Mouse (Mus musculus) stomach, embryonic 16.5 days (tissue): Measurements from ENCODE around the gene Pygm. TPM values are rescaled to one million over a fixed set of nuclear protein-coding genes. Genes with fewer than 3 reads are reported as not detected.
A peak's percentile ranks its signal among the peaks of the same experiment; 100 is the strongest.

Experiments
- ATAC-seq: fragments of 200-750 bp; cut with Nextera tagmentation; 2 replicates; pipeline ENCODE4 v1.8.0; 2017; ENCODE audit warnings: moderate number of reproducible peaks, moderate TSS enrichment; ENCODE audit not compliant: insufficient read depth, low FRiP score
- H3K27ac ChIP-seq: fragments of 300-500 bp; sonication (generic); 2 replicates; pipeline ENCODE4 v1.5.1; 2014; ENCODE audit warnings: low read length
- H3K27me3 ChIP-seq: fragments of 300-500 bp; sonication (generic); 2 replicates; pipeline ENCODE4 v1.6.1; 2014; ENCODE audit warnings: low read length, control low read depth, mixed read lengths; ENCODE audit not compliant: control insufficient read depth, insufficient read depth
- H3K36me3 ChIP-seq: fragments of 300-500 bp; sonication (generic); 2 replicates; pipeline ENCODE4 v1.6.1; 2014; ENCODE audit warnings: low read length; ENCODE audit not compliant: control insufficient read depth, insufficient read depth
- H3K4me1 ChIP-seq: fragments of 300-500 bp; sonication (generic); 2 replicates; pipeline ENCODE4 v1.6.1; 2014; ENCODE audit warnings: low read length, control low read depth, mixed read lengths; ENCODE audit not compliant: control insufficient read depth, insufficient read depth
- H3K4me2 ChIP-seq: fragments of 300-500 bp; sonication (generic); 2 replicates; pipeline ENCODE4 v1.6.1; 2014; ENCODE audit warnings: low read depth, low read length, mixed read lengths
- H3K4me3 ChIP-seq: fragments of 300-500 bp; sonication (generic); replicated peaks from 2 replicates; pipeline ENCODE4 v1.5.1; 2014; ENCODE audit warnings: mild to moderate bottlenecking, low read length
- H3K9ac ChIP-seq: fragments of 300-500 bp; sonication (generic); 2 replicates; pipeline ENCODE4 v1.6.1; 2014; ENCODE audit warnings: low read length
- H3K9me3 ChIP-seq: fragments of 300-500 bp; sonication (generic); replicated peaks from 2 replicates; pipeline ENCODE4 v1.6.1; 2016; ENCODE audit warnings: low read length, control low read depth; ENCODE audit not compliant: control insufficient read depth
- WGBS: fragments of 180-500 bp; shearing (Covaris S2); extraction: QIAGEN DNeasy Blood & Tissue Kit; methylation state at CpG from one replicate; pipeline ENCODE4 v1.1.7; 2014; 5-methylcytosine and 5-hydroxymethylcytosine counted together
- polyA plus RNA-seq: library from polyadenylated mRNA; unstranded; fragments of >200 nt; fragmentation: Nextera tagmentation; extraction: Ambion mirVana; gene quantifications from 2 replicates; pipeline ENCODE4 v1.2.1, GENCODE M21; 2015

Gene Pygm
- polyA plus RNA-seq, 1 experiment from 2014 or later = 55.0 TPM

DNA sequence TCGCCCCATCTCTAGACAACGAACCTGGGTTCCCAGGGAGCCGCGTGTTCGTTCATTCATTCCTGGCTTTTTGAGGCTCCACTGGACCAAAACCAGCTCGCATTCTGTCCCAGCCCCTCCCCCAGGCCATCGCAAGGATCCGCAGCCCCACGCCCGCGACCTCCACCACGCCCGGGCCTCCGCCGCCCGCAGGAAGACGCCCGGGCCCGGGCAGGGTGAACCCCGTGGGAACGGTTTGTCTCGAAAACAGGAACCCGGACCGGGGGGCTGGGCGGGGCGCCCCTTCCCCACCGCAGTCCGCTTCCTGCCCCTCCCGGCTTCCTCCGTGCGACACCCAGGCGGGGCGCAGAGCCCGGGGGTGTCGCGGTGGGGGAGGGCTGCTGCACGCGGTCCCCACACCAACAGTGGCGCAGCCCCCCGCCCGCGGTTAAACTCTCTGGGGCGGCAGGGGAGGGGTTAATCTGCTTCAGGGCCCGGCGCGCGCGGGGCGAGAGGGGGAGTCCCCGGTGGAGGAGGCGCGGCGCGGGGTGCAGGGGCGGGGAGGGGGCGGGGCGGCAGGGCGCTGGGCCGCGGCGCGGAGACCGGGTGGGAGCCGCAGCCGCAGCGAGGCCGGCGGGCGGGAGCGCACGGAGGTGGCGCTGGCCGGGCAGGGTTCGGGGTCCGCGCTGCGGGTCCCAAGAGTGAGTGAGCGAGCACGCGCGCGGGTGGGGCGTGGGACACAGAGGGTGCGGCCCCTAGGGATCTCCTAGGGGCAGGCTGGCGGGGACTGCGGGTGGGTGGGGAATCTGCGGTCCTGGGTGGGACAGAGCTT lies 15.3 kb downstream of the Pygm start, which contains the start of gene Rasgrp2:
Rasgrp2 (plus strand) TSS at position 56 of the 811 bp plus-strand sequence.
- peak; percentile 31; the same call in 1 of the 2 replicates for ATAC-seq
- WGBS = under 1% methylated on average over 72 of the region's 87 CpGs
- H3K9ac ChIP-seq = peak within 1 kb of the TSS; percentile 82
- peaks cover 26% of the 10 kb centered on the region for H3K27me3 ChIP-seq
- H3K27ac ChIP-seq = peak within 1 kb of the TSS; percentile 69
- peak within 1 kb of the TSS; percentile 100 for H3K4me2 ChIP-seq
- no peaks in the 10 kb centered on the region for H3K36me3 ChIP-seq
- peak within 1 kb of the TSS; percentile 66 for H3K4me3 ChIP-seq
- peaks cover 34% of the 10 kb centered on the region for H3K4me1 ChIP-seq
- H3K9me3 ChIP-seq = no peaks in the 10 kb centered on the region

DNA sequence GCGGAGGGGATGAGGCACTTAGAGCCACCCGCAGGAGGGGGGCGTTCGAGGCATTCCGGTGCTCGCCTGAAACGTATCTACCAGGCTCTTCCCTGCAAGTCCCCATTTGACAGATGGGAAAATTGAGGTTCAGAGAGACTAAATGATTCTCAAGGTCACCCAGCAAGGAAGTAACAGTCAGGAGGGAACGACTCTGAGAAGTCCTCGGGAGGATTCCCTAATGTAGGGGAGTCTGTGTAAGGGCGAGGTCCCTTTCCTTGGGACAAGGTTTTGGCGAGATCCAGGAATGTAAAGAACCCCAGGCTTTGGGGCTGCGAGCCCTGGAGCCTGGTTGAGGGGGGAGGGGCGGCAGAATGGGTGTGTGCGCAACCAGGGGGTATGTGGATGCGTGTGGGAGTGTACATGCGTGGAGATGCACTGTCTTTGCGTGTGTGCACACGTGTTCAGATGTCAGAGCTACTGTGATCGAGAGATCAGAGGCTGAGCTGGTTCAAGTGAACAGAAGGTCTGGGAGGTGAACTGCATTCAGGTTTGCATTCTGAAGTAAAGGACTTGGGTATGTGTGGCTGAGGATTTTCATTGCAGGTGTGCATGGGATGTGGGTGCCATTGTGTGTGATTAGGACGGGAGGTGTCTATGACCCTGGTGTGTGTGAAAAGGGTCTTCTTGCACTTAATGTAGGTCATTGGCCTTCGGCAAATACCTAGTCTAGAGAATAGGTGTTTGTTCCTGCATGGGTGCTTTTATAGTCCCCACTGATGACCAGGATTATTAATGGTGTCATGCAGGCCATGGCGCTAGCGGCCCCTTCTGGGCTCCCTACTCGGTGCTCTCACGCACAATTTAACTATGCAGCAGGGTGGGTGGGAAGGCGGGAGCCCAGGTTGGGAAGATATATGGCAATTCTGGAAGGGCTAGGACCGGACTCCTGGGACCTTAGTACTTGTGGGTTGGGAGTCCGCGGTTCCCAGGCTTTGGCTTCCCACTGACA lies 16.2 kb downstream of the Pygm start:
- peak overlapping the region; percentile 100 for H3K4me2 ChIP-seq
- WGBS = 2% methylated on average over 29 of the region's 29 CpGs
- H3K9me3 ChIP-seq = no peaks in the 10 kb centered on the region
- peak overlapping the region; percentile 52; the same call in 1 of the 2 replicates for H3K27ac ChIP-seq
- H3K4me3 ChIP-seq = peak overlapping the region; percentile 66
- H3K27me3 ChIP-seq = peaks cover 26% of the 10 kb centered on the region
- H3K36me3 ChIP-seq = no peaks in the 10 kb centered on the region
- H3K4me1 ChIP-seq = peaks cover 34% of the 10 kb centered on the region
- peak; percentile 6; the same call in 1 of the 2 replicates for ATAC-seq
- H3K9ac ChIP-seq = peak overlapping the region; percentile 82

DNA sequence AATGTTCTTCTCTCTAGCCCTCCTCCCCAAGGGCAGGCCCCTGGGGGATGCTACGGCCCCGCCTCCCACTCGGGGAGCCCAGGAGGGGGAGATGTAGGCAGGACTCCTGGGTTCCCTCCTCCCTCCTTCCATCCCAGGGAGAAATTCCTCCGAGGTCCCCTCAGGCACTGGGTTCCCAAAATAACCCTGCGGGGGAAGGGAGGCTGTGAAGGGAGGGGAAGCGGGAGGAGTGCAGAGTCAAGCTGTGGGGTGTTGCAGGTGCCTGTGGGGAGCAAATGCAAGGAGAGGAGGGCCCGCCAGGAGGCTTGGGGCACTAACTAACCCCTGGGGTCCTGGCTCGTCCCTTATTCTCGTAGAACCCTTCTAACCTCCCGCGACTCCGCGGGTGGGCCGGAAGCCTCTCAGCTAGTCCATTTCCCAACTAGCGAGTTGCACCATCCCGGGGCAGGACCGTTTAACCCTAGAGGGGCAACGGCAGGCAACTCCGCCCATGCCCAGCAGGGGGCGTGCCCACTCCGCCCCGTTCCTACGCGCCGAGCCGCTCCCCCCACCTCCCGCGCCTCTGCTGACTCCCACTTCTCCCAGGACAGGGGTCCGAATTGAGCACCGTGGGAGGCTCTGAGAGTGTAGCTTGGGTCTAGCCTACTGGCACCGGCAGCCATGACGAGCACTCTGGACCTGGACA lies 17.1 kb downstream of the Pygm start:
- peak overlapping the region; percentile 82 for H3K9ac ChIP-seq
- H3K4me2 ChIP-seq = peak overlapping the region; percentile 100
- H3K4me3 ChIP-seq = peak overlapping the region; percentile 66
- peak overlapping the region; percentile 52; the same call in 1 of the 2 replicates for H3K27ac ChIP-seq
- H3K27me3 ChIP-seq = peaks cover 26% of the 10 kb centered on the region
- H3K4me1 ChIP-seq = peaks cover 34% of the 10 kb centered on the region
- H3K36me3 ChIP-seq = no peaks in the 10 kb centered on the region
- WGBS = under 1% methylated on average over 32 of the region's 32 CpGs
- ATAC-seq = peak; percentile 39
- H3K9me3 ChIP-seq = no peaks in the 10 kb centered on the region

DNA sequence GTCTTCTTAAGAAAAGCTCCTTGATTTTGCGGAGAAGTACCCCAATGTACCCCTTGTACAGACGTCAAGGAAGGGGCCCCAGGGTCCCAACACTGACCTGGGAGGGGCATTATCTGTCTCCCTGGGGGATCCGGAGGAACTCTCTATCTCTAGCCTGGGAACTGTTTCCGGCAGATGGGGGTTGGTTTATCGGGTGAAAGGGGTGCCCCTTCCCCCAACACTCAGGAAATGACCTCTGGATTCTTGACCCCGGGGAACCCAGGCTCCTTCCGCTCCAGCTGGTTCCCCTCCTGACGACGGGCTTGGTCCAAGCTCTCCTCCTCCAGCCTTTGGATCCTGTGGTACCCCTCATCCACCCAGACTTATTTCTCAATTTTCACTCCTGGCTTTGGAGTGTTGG lies 17.8 kb downstream of the Pygm start:
- no peaks in the 10 kb centered on the region for H3K9me3 ChIP-seq
- peak overlapping the region; percentile 82; the same call in 1 of the 2 replicates for H3K9ac ChIP-seq
- peaks cover 26% of the 10 kb centered on the region for H3K27me3 ChIP-seq
- WGBS = 11% methylated on average over 9 of the region's 9 CpGs
- H3K27ac ChIP-seq = peak overlapping the region; percentile 19; the same call in 1 of the 2 replicates
- H3K4me1 ChIP-seq = peaks cover 34% of the 10 kb centered on the region
- peak overlapping the region; percentile 66 for H3K4me3 ChIP-seq
- H3K4me2 ChIP-seq = peak overlapping the region; percentile 100
- no peak for ATAC-seq
- no peaks in the 10 kb centered on the region for H3K36me3 ChIP-seq

DNA sequence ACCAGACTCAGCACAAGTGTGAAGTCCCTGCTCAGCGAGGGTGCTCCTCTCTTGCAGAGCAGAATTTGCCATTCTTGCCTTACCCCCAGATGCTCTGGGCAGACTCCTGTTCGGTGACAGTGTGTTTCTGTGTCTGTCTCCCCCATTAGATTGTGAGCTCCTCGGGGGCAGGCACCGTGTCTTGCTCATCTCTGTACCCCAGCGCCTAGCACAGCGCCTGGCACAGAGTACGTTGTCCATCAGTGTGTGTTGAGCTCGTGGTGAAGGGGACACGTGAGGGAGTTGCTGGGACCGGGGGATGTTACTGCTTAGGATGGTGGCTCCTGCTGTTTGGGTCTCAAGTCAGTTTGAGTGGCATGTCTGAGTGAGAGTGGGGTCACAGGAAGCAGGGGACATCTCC lies 19.7 kb downstream of the Pygm start:
- ATAC-seq = no peak
- Histone ChIP-seq H3K9me3 (no peaks in the 10 kb centered on the region), H3K27me3 (peaks cover 26% of the 10 kb centered on the region), H3K9ac (no peak overlapping the region), H3K36me3 (no peaks in the 10 kb centered on the region), H3K4me1 (peaks cover 26% of the 10 kb centered on the region), H3K4me2 (no peak overlapping the region), H3K27ac (no peak overlapping the region), H3K4me3 (no peak overlapping the region)
- 87% methylated on average over 10 of the region's 10 CpGs for WGBS

DNA sequence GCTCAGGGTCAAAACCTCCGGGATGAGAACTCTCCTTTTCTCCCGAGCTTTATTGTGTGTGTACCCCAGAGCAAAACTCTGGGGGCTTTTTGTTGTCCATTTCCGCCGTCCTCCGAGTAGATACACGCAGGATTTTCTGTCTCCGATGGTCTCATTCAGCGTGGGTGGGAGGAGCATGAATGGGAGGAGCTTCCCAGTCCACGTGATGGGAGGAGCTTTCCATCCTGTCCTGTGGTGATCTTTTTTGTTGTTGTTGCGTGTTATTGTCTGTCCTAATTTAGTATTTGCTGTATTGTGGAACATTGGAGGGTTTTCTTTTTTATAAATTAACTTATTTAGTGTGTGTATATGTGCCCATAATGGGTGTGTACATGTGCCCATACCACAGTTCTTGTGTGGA lies 21.2 kb downstream of the Pygm start:
- Histone ChIP-seq H3K4me1 (peaks cover 18% of the 10 kb centered on the region), H3K9me3 (no peaks in the 10 kb centered on the region), H3K27ac (no peak overlapping the region), H3K27me3 (peaks cover 21% of the 10 kb centered on the region), H3K4me2 (no peak overlapping the region), H3K9ac (no peak overlapping the region), H3K36me3 (no peaks in the 10 kb centered on the region), H3K4me3 (no peak overlapping the region)
- ATAC-seq = no peak
- 71% methylated on average over 10 of the region's 10 CpGs for WGBS

DNA sequence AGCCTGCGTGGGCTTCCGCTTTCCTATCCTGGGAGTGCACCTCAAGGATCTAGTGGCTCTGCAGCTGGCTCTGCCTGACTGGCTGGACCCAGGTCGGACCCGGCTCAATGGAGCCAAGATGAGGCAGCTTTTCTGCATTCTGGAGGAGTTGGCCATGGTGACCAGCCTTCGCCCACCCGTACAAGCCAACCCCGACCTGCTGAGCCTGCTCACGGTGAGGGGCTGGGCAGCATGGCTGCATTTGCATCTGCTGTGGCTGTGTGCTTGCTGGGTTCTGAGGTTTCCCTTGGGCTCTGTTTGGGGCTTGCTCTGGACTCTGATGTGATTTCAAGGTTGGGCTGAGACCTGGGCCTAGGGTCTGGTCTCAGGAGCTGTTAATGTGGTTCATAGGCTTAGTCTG lies 22.9 kb downstream of the Pygm start:
- no peak overlapping the region for H3K4me3 ChIP-seq
- no peak overlapping the region for H3K27ac ChIP-seq
- H3K9me3 ChIP-seq = no peaks in the 10 kb centered on the region
- H3K27me3 ChIP-seq = peaks cover 7% of the 10 kb centered on the region; the same call in 1 of the 2 replicates
- no peak overlapping the region for H3K9ac ChIP-seq
- WGBS = 76% methylated on average over 8 of the region's 8 CpGs
- H3K4me1 ChIP-seq = peaks cover 1% of the 10 kb centered on the region
- H3K36me3 ChIP-seq = no peaks in the 10 kb centered on the region
- no peak for ATAC-seq
- H3K4me2 ChIP-seq = no peak overlapping the region

DNA sequence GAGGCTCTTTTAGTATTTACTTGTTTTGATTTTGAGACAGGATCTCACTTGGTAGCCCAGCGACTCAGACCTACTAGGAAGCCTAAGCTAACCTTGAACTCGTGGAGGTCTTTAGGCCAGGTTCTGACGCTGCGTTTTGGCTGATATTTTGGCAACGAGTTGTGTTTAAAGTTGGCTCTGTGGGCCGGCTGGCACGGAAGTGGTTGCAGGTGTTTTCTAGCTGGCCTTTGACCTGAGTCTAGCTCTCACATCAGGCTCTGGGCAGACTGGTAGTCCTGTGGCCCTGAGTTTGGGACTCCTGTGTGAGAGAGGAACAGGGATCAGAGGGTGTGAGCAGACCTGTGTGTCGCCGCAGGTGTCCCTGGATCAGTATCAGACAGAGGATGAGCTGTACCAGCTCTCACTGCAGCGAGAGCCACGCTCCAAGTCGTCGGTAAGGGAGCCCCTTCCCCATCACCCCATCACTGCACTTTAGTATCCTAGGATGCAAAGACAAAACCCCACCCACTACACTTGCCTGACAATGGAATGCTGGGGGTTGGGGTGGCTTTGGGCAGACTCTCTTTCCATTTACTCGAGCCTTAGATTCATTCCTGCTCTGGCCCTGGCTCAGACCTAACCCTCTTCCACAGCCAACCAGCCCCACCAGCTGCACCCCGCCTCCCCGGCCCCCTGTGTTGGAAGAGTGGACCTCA lies 23.8 kb downstream of the Pygm start:
- Histone ChIP-seq H3K9ac (no peak overlapping the region), H3K4me1 (no peaks in the 10 kb centered on the region), H3K27me3 (0 out of 2 replicates have a peak, but pooled peaks cover under 1% of the 10 kb centered on the region), H3K4me2 (no peak overlapping the region), H3K36me3 (no peaks in the 10 kb centered on the region), H3K27ac (no peak overlapping the region), H3K9me3 (no peaks in the 10 kb centered on the region), H3K4me3 (no peak overlapping the region)
- ATAC-seq = no peak
- 59% methylated on average over 16 of the region's 16 CpGs for WGBS
